8 mouse cellular contexts compared by ENCODE assay signal in the genomic region with DNA sequence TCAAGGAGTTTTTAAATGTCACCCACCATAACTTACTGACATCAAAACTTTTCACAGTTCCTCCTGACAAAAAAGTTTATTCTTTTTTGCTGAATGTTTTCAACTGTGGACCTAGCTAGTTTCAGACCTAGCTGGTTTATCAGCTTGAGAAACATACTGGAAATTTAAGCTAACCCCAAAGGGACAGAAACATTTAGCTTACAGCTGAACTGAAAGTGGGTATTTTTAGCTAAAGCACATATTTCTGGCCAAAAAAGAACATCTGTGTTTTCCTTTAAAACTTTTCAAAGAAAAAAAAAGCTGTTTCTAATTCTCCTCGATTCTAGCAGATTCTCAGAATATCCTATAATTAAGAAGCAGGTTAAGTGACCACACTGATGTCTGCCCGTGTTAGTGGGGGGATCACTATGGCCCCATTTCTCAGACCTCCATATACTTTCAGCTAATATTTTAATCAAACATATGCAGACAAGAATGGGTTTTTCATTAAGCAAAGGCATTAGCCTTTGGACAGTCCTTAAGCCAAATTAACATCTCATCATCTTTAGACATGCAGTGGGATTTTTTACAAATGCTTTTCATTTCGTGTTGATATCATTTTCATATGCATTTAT. TPM values are rescaled to one million over a fixed set of nuclear protein-coding genes. Genes with fewer than 3 reads are reported as not detected.
DNase-seq lines count a peak whose midpoint lies in the region; ATAC-seq and TF ChIP-seq lines count a peak whose summit lies in the region.

No protein-coding gene starts in this region.

- H3K27me3 ChIP-seq in embryonic facial prominence, embryonic 14.5 days (replicated peaks; ENCODE audit: control insufficient read depth, insufficient read depth, low read length), result no peaks in the 10 kb centered on the region
- H3K27me3 ChIP-seq in intestine, embryonic 15.5 days (replicated peaks), result no peaks in the 10 kb centered on the region
- H3K27me3 ChIP-seq in myocyte (ENCODE audit: control insufficient read depth, insufficient read depth, insufficient read length), result no peaks in the 10 kb centered on the region

- no peak for TF ChIP-seq CTCF in layer of hippocampus, adult 2 months (conservative IDR thresholded peaks at IDR 0.05)

- H3K9me3 ChIP-seq in embryonic facial prominence, embryonic 14.5 days (ENCODE audit: control insufficient read depth, low read length), result no peaks in the 10 kb centered on the region
- no peaks in the 10 kb centered on the region for H3K9me3 ChIP-seq in intestine, embryonic 15.5 days

- ATAC-seq in embryonic facial prominence, embryonic 14.5 days (ENCODE audit: low read depth), result no peak
- no peak for ATAC-seq in intestine, embryonic 15.5 days

- peaks cover 50% of the 10 kb centered on the region for H3K79me2 ChIP-seq in myocyte (ENCODE audit: control insufficient read depth, insufficient read depth)

- H3K4me3 ChIP-seq in layer of hippocampus, adult 2 months, result peak overlapping the region; percentile 88
- H3K4me3 ChIP-seq in embryonic facial prominence, embryonic 14.5 days (ENCODE audit: low read depth, low read length), result peak overlapping the region; percentile 87
- 0 out of 2 replicates have a peak overlapping the region, but pooled peaks have one; percentile 81 for H3K4me3 ChIP-seq in intestine, embryonic 15.5 days (replicated peaks)
- peak overlapping the region; percentile 82 for H3K4me3 ChIP-seq in myocyte

- DNase-seq in layer of hippocampus, adult 2 months (ENCODE audit: low spot score in 2 of 2), result no peak
- DNase-seq in layer of hippocampus, postnatal 25 days (ENCODE audit: extremely low spot score in 1 of 2, low spot score in 1 of 2), result no peak
- DNase-seq in embryonic facial prominence, embryonic 14.5 days (ENCODE audit: low spot score), result no peak
- DNase-seq in urinary bladder, postnatal 4 days (ENCODE audit: low spot score in 2 of 2), result no peak
- DNase-seq in spleen, adult 18-20 months, result no peak
- no peak for DNase-seq in kidney, postnatal 36 days

- WGBS in embryonic facial prominence, embryonic 14.5 days, result 23% methylated on average over 3 of the region's 3 CpGs
- 44% methylated on average over 3 of the region's 3 CpGs for WGBS in intestine, embryonic 15.5 days

- TF ChIP-seq POLR2A in myocyte (IDR thresholded peaks at IDR 0.05; ENCODE audit: insufficient read length, low read depth), result no peak

- peak overlapping the region; percentile 71 for H3K4me2 ChIP-seq in embryonic facial prominence, embryonic 14.5 days (ENCODE audit: low read depth, low read length)
- H3K4me2 ChIP-seq in intestine, embryonic 15.5 days (replicated peaks), result peak overlapping the region; percentile 75
- peak overlapping the region; percentile 72 for H3K4me2 ChIP-seq in myocyte (ENCODE audit: low read depth)

- H3K36me3 ChIP-seq in embryonic facial prominence, embryonic 14.5 days (ENCODE audit: control insufficient read depth, insufficient read depth, low read length), result peaks cover 7% of the 10 kb centered on the region
- H3K36me3 ChIP-seq in intestine, embryonic 15.5 days, result no peaks in the 10 kb centered on the region
- H3K36me3 ChIP-seq in myocyte (ENCODE audit: control insufficient read depth, insufficient read depth), result peaks cover 3% of the 10 kb centered on the region

- H3ac ChIP-seq in myocyte (ENCODE audit: control insufficient read depth, insufficient read length), result peak overlapping the region; percentile 95

- H3K4me1 ChIP-seq in embryonic facial prominence, embryonic 14.5 days (ENCODE audit: control insufficient read depth, insufficient read depth, low read length), result peaks cover 16% of the 10 kb centered on the region
- peaks cover 7% of the 10 kb centered on the region for H3K4me1 ChIP-seq in intestine, embryonic 15.5 days (replicated peaks)

- H3K9ac ChIP-seq in embryonic facial prominence, embryonic 14.5 days (ENCODE audit: low read depth, low read length), result peak overlapping the region; percentile 97
- no peak overlapping the region for H3K9ac ChIP-seq in intestine, embryonic 15.5 days

- peak overlapping the region; percentile 98 for H3K27ac ChIP-seq in layer of hippocampus, adult 2 months
- no peak overlapping the region; the same call in 1 of the 2 replicates for H3K27ac ChIP-seq in embryonic facial prominence, embryonic 14.5 days (replicated peaks; ENCODE audit: low read depth, low read length)
- H3K27ac ChIP-seq in intestine, embryonic 15.5 days, result no peak overlapping the region

TF ChIP-seq in myocyte, 11 proteins besides CTCF, POLR2A, EP300 and RAD21:
- no peak for TF ChIP-seq POLR2AphosphoS2 (IDR thresholded peaks at IDR 0.05; ENCODE audit: insufficient read length, low read depth)
- TF ChIP-seq MYOD1 (IDR thresholded peaks at IDR 0.05; ENCODE audit: control insufficient read depth in 1 of 3, insufficient read length in 2 of 3, low read depth in 2 of 3), result no peak
- no peak for TF ChIP-seq TCF12 (IDR thresholded peaks at IDR 0.05; ENCODE audit: insufficient read depth, poor library complexity, severe bottlenecking)
- TF ChIP-seq TCF3 (IDR thresholded peaks at IDR 0.05; ENCODE audit: insufficient read length, low read depth), result no peak
- TF ChIP-seq USF1 (IDR thresholded peaks at IDR 0.05; ENCODE audit: low read depth), result no peak
- TF ChIP-seq REST (IDR thresholded peaks at IDR 0.05; ENCODE audit: insufficient read depth, insufficient read length), result no peak
- no peak for TF ChIP-seq SRF (IDR thresholded peaks at IDR 0.05; ENCODE audit: control insufficient read depth, insufficient read length, low read depth)
- TF ChIP-seq E2F4 (IDR thresholded peaks at IDR 0.05; ENCODE audit: insufficient read depth), result no peak
- TF ChIP-seq MYOG (IDR thresholded peaks at IDR 0.05; ENCODE audit: control insufficient read depth in 1 of 3, insufficient read depth in 1 of 3, insufficient read length in 2 of 3, low read depth in 2 of 3), result no peak
- no peak for TF ChIP-seq MAX (IDR thresholded peaks at IDR 0.05; ENCODE audit: low read depth)
- no peak for TF ChIP-seq CEBPB (IDR thresholded peaks at IDR 0.05; ENCODE audit: insufficient read depth, poor library complexity, severe bottlenecking)
TF ChIP-seq in myocyte: peak in this region for 0.

RNA-seq across cellular contexts. Expression of a gene that starts 10.9 kb away (rescaled TPM):
- 10 to 100 TPM; 72.3 to 75.6 TPM for total RNA-seq in layer of hippocampus, adult 2 months (2021)
- 10 to 100 TPM; 69.6 to 87.4 TPM for total RNA-seq in layer of hippocampus, postnatal 25 days (2021)
- polyA plus RNA-seq in embryonic facial prominence, embryonic 14.5 days (2014; fragmentation: Nextera tagmentation; extraction: Ambion mirVana), result 40.4 and 49.0 TPM in 2 replicates
- 22.3 and 28.8 TPM in 2 replicates for polyA plus RNA-seq in intestine, embryonic 15.5 days (2015; fragmentation: Nextera tagmentation; extraction: Ambion mirVana)
- polyA plus RNA-seq in myocyte (2012; fragmentation: generic; extraction: Trizol), result 6.1 TPM
